Comparison of ENCODE assay signal across 18 mouse cellular contexts in genomic region chr6:94848437-94848836, GRCm38 (mm10).
DNase-seq lines count a peak whose midpoint lies in the region.
"Had no signal": no experiment of that assay in that cellular context is flagged by ENCODE, and none has a peak within 500 bp of the region (broad histone marks: within the 10 kb centered on the region; RNA-seq: fewer than 3 reads in every experiment).

No protein-coding gene starts in this region.

- intact Hi-C loops in left cerebral cortex, postnatal 36 days (cut with DNase I) = no loop called here

- peak; percentile 17 to 45 for DNase-seq in frontal cortex, postnatal 36 days (ENCODE audit: low spot score in 2 of 2)
- DNase-seq in frontal cortex, postnatal 14 days (ENCODE audit: low spot score in 2 of 2) = no peak
- DNase-seq in left cerebral cortex, adult 18-20 months (ENCODE audit: low spot score in 2 of 2) = peak; percentile 11 to 46
- no peak for DNase-seq in left cerebral cortex, postnatal 36 days (ENCODE audit: low spot score in 2 of 2)
- peak; percentile 39 for DNase-seq in right cerebral cortex, adult 18-20 months
- no peak for DNase-seq in right cerebral cortex, postnatal 10 days (ENCODE audit: low spot score in 2 of 2)
- peak; percentile 36 for DNase-seq in telencephalon, adult 2 months (ENCODE audit: low read depth, low spot score)
- DNase-seq: adrenal gland, postnatal 10 days; adrenal gland, postnatal 36 days; B cell, adult 2 months; cerebellum, adult 11 months; cerebellum, adult 2 months; cerebellum, adult 9-11 months; cerebellum, postnatal 25 days; forebrain, postnatal 0 days; gastrocnemius, postnatal 36 days; heart, postnatal 10 days; heart, postnatal 36 days had no signal

Comparison
In these comparisons a context has a peak if more than half of its experiments do, and no peak if none do; other contexts are left out.
1. DNase-seq: peak in frontal cortex, postnatal 36 days (2 of 2), left cerebral cortex, adult 18-20 months (2 of 2), right cerebral cortex, adult 18-20 months (single experiment) and telencephalon, adult 2 months (single experiment); none in frontal cortex, postnatal 14 days (0 of 2), left cerebral cortex, postnatal 36 days (0 of 2) and right cerebral cortex, postnatal 10 days (0 of 2).